Mouse (Mus musculus) heart, embryonic 12.5 days (tissue): ENCODE measurements at regions not wholly inside any gene's neighbourhood (a gene's known extent, or its start where the extent isn't known, plus 50 kb on each side); places are given as distances from the start of the nearest gene placed in this dataset.

Experiments used
- ATAC-seq: fragments of 200-750 bp; cut with Nextera tagmentation; 2 replicates; pipeline ENCODE4 v1.8.0; 2017; ENCODE audit warnings: moderate TSS enrichment, moderate library complexity; ENCODE audit not compliant: insufficient number of reproducible peaks, low FRiP score
- H3K27ac ChIP-seq: fragments of 300-500 bp; sonication (generic); 2 replicates; pipeline ENCODE4 v1.5.1; 2016; ENCODE audit warnings: mild to moderate bottlenecking, moderate library complexity; ENCODE audit not compliant: poor library complexity, severe bottlenecking
- H3K27me3 ChIP-seq: fragments of 300-500 bp; sonication (generic); replicated peaks from 2 replicates; pipeline ENCODE4 v1.6.1; 2016; ENCODE audit warnings: mild to moderate bottlenecking, moderate library complexity
- H3K36me3 ChIP-seq: fragments of 300-500 bp; sonication (generic); 2 replicates; pipeline ENCODE4 v1.6.1; 2016; ENCODE audit warnings: mild to moderate bottlenecking, moderate library complexity
- H3K4me1 ChIP-seq: fragments of 300-500 bp; sonication (generic); replicated peaks from 2 replicates; pipeline ENCODE4 v1.6.1; 2016; ENCODE audit warnings: mild to moderate bottlenecking
- H3K4me2 ChIP-seq: fragments of 300-500 bp; sonication (generic); 2 replicates; pipeline ENCODE4 v1.6.1; 2016; ENCODE audit warnings: mild to moderate bottlenecking, moderate library complexity
- H3K4me3 ChIP-seq: fragments of 300-500 bp; sonication (generic); 2 replicates; pipeline ENCODE4 v1.5.1; 2016; ENCODE audit warnings: mild to moderate bottlenecking
- H3K9ac ChIP-seq: fragments of 300-500 bp; sonication (generic); 2 replicates; pipeline ENCODE4 v1.6.1; 2016; ENCODE audit warnings: mild to moderate bottlenecking, moderate library complexity
- H3K9me3 ChIP-seq: fragments of 300-500 bp; sonication (generic); replicated peaks from 2 replicates; pipeline ENCODE4 v1.6.1; 2016; ENCODE audit warnings: mild to moderate bottlenecking, moderate library complexity
- WGBS: fragments of 180-500 bp; shearing (Covaris S2); methylation state at CpG from one replicate; pipeline ENCODE4 v1.1.7; 2016; 5-methylcytosine and 5-hydroxymethylcytosine counted together

GRCm38 (mm10) chrX:121301915-121302314 lies 989.0 kb upstream of the H2afb3 start:
- 59% methylated on average over 6 of the region's 6 CpGs for WGBS
- H3K9me3 ChIP-seq: no peaks in the 10 kb centered on the region
- no peaks in the 10 kb centered on the region for H3K4me1 ChIP-seq
- no peaks in the 10 kb centered on the region for H3K27me3 ChIP-seq
- no peaks in the 10 kb centered on the region for H3K36me3 ChIP-seq
- H3K9ac ChIP-seq: no peak overlapping the region
- H3K4me3 ChIP-seq: no peak overlapping the region
- ATAC-seq: no peak
- H3K4me2 ChIP-seq: no peak overlapping the region
- H3K27ac ChIP-seq: no peak overlapping the region

GRCm38 (mm10) chrX:121291239-121291638 lies 978.3 kb upstream of the H2afb3 start:
- no peak overlapping the region for H3K4me2 ChIP-seq

GRCm38 (mm10) chrX:121270071-121270470 lies 957.2 kb upstream of the H2afb3 start:
- Histone ChIP-seq H3K36me3 (no peaks in the 10 kb centered on the region), H3K27ac (no peak overlapping the region), H3K27me3 (no peaks in the 10 kb centered on the region), H3K4me2 (no peak overlapping the region), H3K4me3 (no peak overlapping the region), H3K9ac (no peak overlapping the region), H3K4me1 (0 out of 2 replicates have a peak, but pooled peaks cover 2% of the 10 kb centered on the region), H3K9me3 (0 out of 2 replicates have a peak, but pooled peaks cover 4% of the 10 kb centered on the region)
- no peak for ATAC-seq

More at GRCm38 (mm10) chrX:121291239-121291638, 978.3 kb upstream of the H2afb3 start:
- Histone ChIP-seq H3K36me3 (no peaks in the 10 kb centered on the region), H3K9me3 (no peaks in the 10 kb centered on the region), H3K27ac (no peak overlapping the region), H3K9ac (no peak overlapping the region), H3K4me3 (no peak overlapping the region), H3K27me3 (no peaks in the 10 kb centered on the region), H3K4me1 (no peaks in the 10 kb centered on the region)
- ATAC-seq: no peak

GRCm38 (mm10) chrX:121269620-121270019 lies 956.7 kb upstream of the H2afb3 start:
- Histone ChIP-seq H3K9ac (no peak overlapping the region), H3K27me3 (no peaks in the 10 kb centered on the region), H3K36me3 (no peaks in the 10 kb centered on the region), H3K4me3 (no peak overlapping the region), H3K27ac (no peak overlapping the region), H3K9me3 (0 out of 2 replicates have a peak, but pooled peaks cover 4% of the 10 kb centered on the region), H3K4me2 (no peak overlapping the region), H3K4me1 (0 out of 2 replicates have a peak, but pooled peaks cover 2% of the 10 kb centered on the region)
- no peak for ATAC-seq
- 40% methylated on average over 2 of the region's 2 CpGs for WGBS

GRCm38 (mm10) chrX:121232142-121233000 lies 919.5 kb upstream of the H2afb3 start:
- WGBS: 47% methylated on average over 3 of the region's 3 CpGs
- Histone ChIP-seq H3K9me3 (no peaks in the 10 kb centered on the region), H3K27ac (0 out of 2 replicates have a peak overlapping the region, but pooled peaks have one; percentile 21), H3K4me2 (0 out of 2 replicates have a peak overlapping the region, but pooled peaks have one; percentile 1), H3K27me3 (no peaks in the 10 kb centered on the region), H3K36me3 (no peaks in the 10 kb centered on the region), H3K4me1 (0 out of 2 replicates have a peak, but pooled peaks cover 3% of the 10 kb centered on the region), H3K4me3 (no peak overlapping the region), H3K9ac (no peak overlapping the region)
- peak; percentile 63; the same call in 1 of the 2 replicates for ATAC-seq
